Mouse (Mus musculus) MEL (cell line): ENCODE data around the gene S100a8. TPM values are rescaled to one million over a fixed set of nuclear protein-coding genes. Genes with fewer than 3 reads are reported as not detected.

Experiments
- DNase-seq: peaks from one replicate; pipeline ENCODE4 v3.0.0; 2011; ENCODE audit warnings: low read depth, low spot score
- H3K27ac ChIP-seq: 2 replicates; pipeline ENCODE4 v1.5.1; 2012; ENCODE audit warnings: low read depth, mild to moderate bottlenecking, control low read depth, low read length, moderate library complexity; ENCODE audit not compliant: control insufficient read depth
- H3K27me3 ChIP-seq, 2 experiments: fragments of 150-350 bp in 1 of 2; sonication (generic) in 1 of 2; 2 replicates each; pipeline ENCODE4 v1.6.1; 2012; ENCODE audit warnings: low read length in 2 of 2, mild to moderate bottlenecking in 2 of 2, improper control_type of control experiment in 1 of 2, moderate library complexity in 1 of 2; ENCODE audit not compliant: insufficient read depth in 2 of 2, control insufficient read depth in 1 of 2
- H3K36me3 ChIP-seq, 2 experiments: 2 replicates each; pipeline ENCODE4 v1.6.1; 2012 to 2014; ENCODE audit warnings: low read length in 2 of 2, improper control_type of control experiment in 1 of 2, inconsistent platforms in 1 of 2, mild to moderate bottlenecking in 1 of 2; ENCODE audit not compliant: insufficient read depth in 2 of 2, control insufficient read depth in 1 of 2
- H3K4me1 ChIP-seq, 2 experiments: fragments of 150-350 bp in 1 of 2; sonication (generic) in 1 of 2; 2 replicates each; pipeline ENCODE4 v1.6.1; 2012; ENCODE audit warnings: low read length in 2 of 2, improper control_type of control experiment in 1 of 2, mild to moderate bottlenecking in 1 of 2; ENCODE audit not compliant: insufficient read depth in 2 of 2, control insufficient read depth in 1 of 2
- H3K4me3 ChIP-seq, 2 experiments: fragments of 150-350 bp in 1 of 2; sonication (generic) in 1 of 2; 2 replicates each; pipeline ENCODE4 v1.5.1; 2012; ENCODE audit warnings: low read depth in 2 of 2, low read length in 2 of 2, mild to moderate bottlenecking in 2 of 2, moderate library complexity in 2 of 2, control low read depth in 1 of 2, improper control_type of control experiment in 1 of 2; ENCODE audit not compliant: control insufficient read depth in 1 of 2, insufficient read depth in 1 of 2
- H3K79me2 ChIP-seq: 2 replicates; pipeline ENCODE4 v1.6.1; 2012; ENCODE audit warnings: mild to moderate bottlenecking, low read length, moderate library complexity; ENCODE audit not compliant: control insufficient read depth, poor library complexity, insufficient read depth
- H3K9ac ChIP-seq: 2 replicates; pipeline ENCODE4 v1.6.1; 2012; ENCODE audit warnings: low read depth, mild to moderate bottlenecking, control low read depth, low read length, moderate library complexity; ENCODE audit not compliant: control insufficient read depth, poor library complexity, severe bottlenecking
- H3K9me3 ChIP-seq: fragments of 150-350 bp; sonication (generic); replicated peaks from 2 replicates; pipeline ENCODE4 v1.6.1; 2012; ENCODE audit warnings: mild to moderate bottlenecking, low read length, improper control_type of control experiment, moderate library complexity; ENCODE audit not compliant: insufficient read depth
- CHD2 ChIP-seq: IDR thresholded peaks from 2 replicates; pipeline ENCODE4 v1.6.1; 2011; ENCODE audit warnings: low read length, improper control_type of control experiment
- CTCF ChIP-seq, 3 experiments: IDR thresholded peaks in 2 of 3; conservative IDR thresholded peaks in 1 of 3; 2 replicates each; pipeline ENCODE4 v1.5.1; 2011 to 2012; ENCODE audit warnings: low read length in 3 of 3, low read depth in 2 of 3, mild to moderate bottlenecking in 2 of 3, improper control_type of control experiment in 1 of 3, inconsistent platforms in 1 of 3, mixed read lengths in 1 of 3, moderate library complexity in 1 of 3; ENCODE audit not compliant: control insufficient read depth in 1 of 3, insufficient read depth in 1 of 3, poor library complexity in 1 of 3, severe bottlenecking in 1 of 3
- E2F4 ChIP-seq: IDR thresholded peaks from 2 replicates; pipeline ENCODE4 v1.6.1; 2011; ENCODE audit warnings: low read depth, low read length, improper control_type of control experiment, borderline replicate concordance
- EP300 ChIP-seq, 2 experiments: IDR thresholded peaks; 2 replicates each; pipeline ENCODE4 v1.6.1; 2011; ENCODE audit warnings: improper control_type of control experiment in 2 of 2, low read length in 2 of 2, low read depth in 1 of 2, mild to moderate bottlenecking in 1 of 2
- GATA1 ChIP-seq: IDR thresholded peaks from 2 replicates; pipeline ENCODE4 v1.6.1; 2011; ENCODE audit warnings: low read depth, low read length, improper control_type of control experiment
- MAFK ChIP-seq: IDR thresholded peaks from 2 replicates; pipeline ENCODE4 v1.6.1; 2011; ENCODE audit warnings: low read depth, mild to moderate bottlenecking, low read length, improper control_type of control experiment, borderline replicate concordance
- MEF2A ChIP-seq: IDR thresholded peaks from 2 replicates; pipeline ENCODE4 v1.6.1; 2014; ENCODE audit warnings: low read depth, mild to moderate bottlenecking, inconsistent platforms, low read length, improper control_type of control experiment; ENCODE audit not compliant: poor library complexity, insufficient replicate concordance, severe bottlenecking; ENCODE audit errors: extremely low read depth
- MYB ChIP-seq: IDR thresholded peaks from 2 replicates; pipeline ENCODE4 v1.6.1; 2011; ENCODE audit warnings: mild to moderate bottlenecking, low read depth, low read length, improper control_type of control experiment
- MYC ChIP-seq: IDR thresholded peaks from 2 replicates; pipeline ENCODE4 v1.6.1; 2011; ENCODE audit warnings: low read depth, mild to moderate bottlenecking, low read length, improper control_type of control experiment, moderate library complexity
- NELFE ChIP-seq: IDR thresholded peaks from 2 replicates; pipeline ENCODE4 v1.6.1; 2011; ENCODE audit warnings: low read depth, low read length, improper control_type of control experiment
- NRF1 ChIP-seq: IDR thresholded peaks from 2 replicates; pipeline ENCODE4 v1.6.1; 2014; ENCODE audit warnings: low read depth, mild to moderate bottlenecking, inconsistent platforms, low read length, improper control_type of control experiment, moderate library complexity; ENCODE audit not compliant: poor library complexity, insufficient read depth, severe bottlenecking
- POLR2A ChIP-seq, 2 experiments: IDR thresholded peaks; 2 replicates each; pipeline ENCODE4 v1.6.1; 2011 to 2012; ENCODE audit warnings: low read length in 2 of 2, mild to moderate bottlenecking in 2 of 2, control low read depth in 1 of 2, improper control_type of control experiment in 1 of 2, low read depth in 1 of 2, moderate library complexity in 1 of 2; ENCODE audit not compliant: control insufficient read depth in 1 of 2, insufficient read depth in 1 of 2, poor library complexity in 1 of 2
- POLR2AphosphoS5 ChIP-seq: IDR thresholded peaks from 2 replicates; pipeline ENCODE4 v1.6.1; 2012; ENCODE audit warnings: low read depth, borderline replicate concordance, mild to moderate bottlenecking, inconsistent platforms, low read length, moderate library complexity, mixed read lengths
- RAD21 ChIP-seq: IDR thresholded peaks from 2 replicates; pipeline ENCODE4 v1.6.1; 2011; ENCODE audit warnings: mild to moderate bottlenecking, low read depth, low read length, improper control_type of control experiment
- SMC3 ChIP-seq: IDR thresholded peaks from 2 replicates; pipeline ENCODE4 v1.6.1; 2011; ENCODE audit warnings: low read depth, low read length, improper control_type of control experiment
- TAL1 ChIP-seq: IDR thresholded peaks from 2 replicates; pipeline ENCODE4 v1.6.1; 2012; ENCODE audit warnings: mild to moderate bottlenecking, inconsistent platforms, low read length, moderate library complexity, mixed read lengths
- TBP ChIP-seq: IDR thresholded peaks from 2 replicates; pipeline ENCODE4 v1.8.0; 2011; ENCODE audit warnings: low read depth, low read length, improper control_type of control experiment
- TCF12 ChIP-seq: IDR thresholded peaks from 2 replicates; pipeline ENCODE4 v1.6.1; 2014; ENCODE audit warnings: low read depth, mild to moderate bottlenecking, inconsistent platforms, low read length, improper control_type of control experiment, moderate library complexity
- USF1 ChIP-seq: IDR thresholded peaks from 2 replicates; pipeline ENCODE4 v1.6.1; 2014; ENCODE audit warnings: low read depth, mild to moderate bottlenecking, inconsistent platforms, low read length, improper control_type of control experiment, moderate library complexity
- polyA plus RNA-seq, 2 experiments: library from polyadenylated mRNA; stranded (reverse) in 1 of 2; unstranded in 1 of 2; fragments of >175 nt in 1 of 2; fragments of >200 nt in 1 of 2; gene quantifications; 2 replicates each; pipeline versions ENCODE4 v1.2.1 to v1.2.4; 2012; ENCODE audit warnings: low replicate concordance in 2 of 2, low read depth in 1 of 2; ENCODE audit not compliant: insufficient read length in 2 of 2, insufficient read depth in 1 of 2, missing spikeins in 1 of 2
- total RNA-seq: library from RNA; depleted of rRNA; stranded (reverse); fragments of 300-350 nt; gene quantifications from 2 replicates; pipeline ENCODE4 v1.2.3, GENCODE M21; 2012

Gene S100a8
- total and polyA plus RNA-seq, 3 experiments: not detected

DNA sequence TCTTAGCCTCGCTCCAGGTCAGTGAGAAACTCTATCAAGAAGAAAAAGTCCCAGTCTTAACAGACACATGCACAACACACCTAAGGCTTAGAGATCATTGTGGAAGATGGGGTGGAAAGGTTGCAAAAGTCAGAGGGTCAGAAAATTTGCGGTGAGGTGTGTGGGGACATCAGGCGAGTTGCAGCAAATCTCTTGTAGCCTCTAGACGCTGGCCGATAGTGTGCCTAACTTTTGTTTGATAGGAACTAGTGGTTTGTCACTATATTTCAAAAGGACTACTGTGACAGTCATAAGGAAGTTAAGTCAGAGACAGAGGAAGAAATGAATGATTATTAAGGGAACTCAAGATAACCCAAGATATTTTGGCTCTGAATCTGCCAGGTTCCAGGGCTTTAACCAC, 41.4 kb upstream of the S100a8 start:
- Histone ChIP-seq H3K9ac (no peak overlapping the region), H3K27me3 (peaks cover 15 to 22% of the 10 kb centered on the region in 2 experiments), H3K36me3 (no peaks in the 10 kb centered on the region), H3K27ac (no peak overlapping the region), H3K4me1 (no peaks in the 10 kb centered on the region), H3K4me3 (no peak overlapping the region), H3K79me2 (no peaks in the 10 kb centered on the region), H3K9me3 (no peaks in the 10 kb centered on the region)
- no peak for DNase-seq
- TF ChIP-seq MEF2A: no peak
- no peak for TF ChIP-seq SMC3
- TF ChIP-seq TBP: no peak
- TF ChIP-seq MAFK: no peak
- TF ChIP-seq NELFE: no peak
- TF ChIP-seq RAD21: no peak
- TF ChIP-seq MYC: no peak
- TF ChIP-seq E2F4: no peak
- TF ChIP-seq CHD2: no peak
- TF ChIP-seq POLR2AphosphoS5: no peak
- no peak for TF ChIP-seq NRF1
- no peak for TF ChIP-seq TCF12
- TF ChIP-seq TAL1: no peak
- no peak for TF ChIP-seq USF1
- TF ChIP-seq MYB: no peak

DNA sequence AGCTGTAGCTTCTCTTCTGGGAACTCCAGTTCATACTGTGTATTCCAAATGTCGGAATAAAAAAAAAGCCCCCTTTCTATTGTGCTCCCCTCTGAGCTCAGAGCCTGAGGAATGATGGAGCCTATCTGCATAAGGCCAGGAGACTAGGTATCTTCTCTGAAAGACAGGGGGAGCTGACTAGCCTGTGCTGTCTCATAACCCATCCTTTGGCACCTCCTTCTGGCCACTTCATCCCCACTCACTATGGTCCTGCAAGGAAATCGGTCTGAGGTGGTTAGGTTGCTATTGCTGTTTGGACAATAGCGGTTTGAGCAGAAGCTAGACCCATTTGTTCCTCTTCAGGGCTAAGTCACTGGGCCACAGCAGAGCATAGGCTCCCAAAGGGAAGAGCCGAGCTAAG, 41.0 kb upstream of the S100a8 start:
- no peak for DNase-seq
- Histone ChIP-seq H3K4me1 (no peaks in the 10 kb centered on the region), H3K9me3 (no peaks in the 10 kb centered on the region), H3K36me3 (no peaks in the 10 kb centered on the region), H3K79me2 (no peaks in the 10 kb centered on the region), H3K4me3 (no peak overlapping the region), H3K27ac (no peak overlapping the region), H3K9ac (no peak overlapping the region), H3K27me3 (peaks cover 15 to 22% of the 10 kb centered on the region in 2 experiments)
- TF ChIP-seq POLR2A (IDR thresholded peaks at IDR 0.05; ENCODE audit: control insufficient read depth in 1 of 2, insufficient read depth in 1 of 2, low read depth in 1 of 2, low read length in 2 of 2, poor library complexity in 1 of 2): no peak
- no peak for TF ChIP-seq GATA1
- no peak; a peak in 1 of 6 replicates for TF ChIP-seq CTCF (IDR thresholded peaks at IDR 0.05 in 2 of 3, conservative IDR thresholded peaks at IDR 0.05 in 1 of 3; ENCODE audit: control insufficient read depth in 1 of 3, insufficient read depth in 1 of 3, low read depth in 2 of 3, low read length in 3 of 3, poor library complexity in 1 of 3, severe bottlenecking in 1 of 3)
- TF ChIP-seq EP300 (IDR thresholded peaks at IDR 0.05; ENCODE audit: low read depth in 1 of 2, low read length in 2 of 2): no peak
- peak; percentile 3 for TF ChIP-seq RAD21
